Mouse (Mus musculus) heart, embryonic 13.5 days (tissue): ENCODE measurements at regions not wholly inside any gene's neighbourhood (a gene's known extent, or its start where the extent isn't known, plus 50 kb on each side); places are given as distances from the start of the nearest gene placed in this dataset.
A peak's percentile ranks its signal among the peaks of the same experiment; 100 is the strongest.

ENCODE experiments used
- ATAC-seq: fragments of 200-750 bp; cut with Nextera tagmentation; 2 replicates; pipeline ENCODE4 v1.8.0; 2017; ENCODE audit warnings: moderate TSS enrichment; ENCODE audit not compliant: insufficient number of reproducible peaks, low FRiP score, low TSS enrichment; ENCODE audit errors: extremely low read depth
- H3K27ac ChIP-seq: fragments of 300-500 bp; sonication (generic); replicated peaks from 2 replicates; pipeline ENCODE4 v1.5.1; 2015; ENCODE audit warnings: moderate library complexity, mild to moderate bottlenecking, inconsistent platforms
- H3K27me3 ChIP-seq: fragments of 300-500 bp; sonication (generic); replicated peaks from 2 replicates; pipeline ENCODE4 v1.6.1; 2015; ENCODE audit warnings: mild to moderate bottlenecking, inconsistent platforms
- H3K36me3 ChIP-seq: fragments of 300-500 bp; sonication (generic); 2 replicates; pipeline ENCODE4 v1.6.1; 2015; ENCODE audit warnings: mild to moderate bottlenecking, inconsistent platforms
- H3K4me1 ChIP-seq: fragments of 300-500 bp; sonication (generic); 2 replicates; pipeline ENCODE4 v1.6.1; 2015; ENCODE audit warnings: inconsistent platforms
- H3K4me2 ChIP-seq: fragments of 300-500 bp; sonication (generic); 2 replicates; pipeline ENCODE4 v1.6.1; 2015; ENCODE audit warnings: inconsistent platforms, mild to moderate bottlenecking, moderate library complexity
- H3K4me3 ChIP-seq: fragments of 300-500 bp; sonication (generic); 2 replicates; pipeline ENCODE4 v1.5.1; 2015; ENCODE audit warnings: moderate library complexity, mild to moderate bottlenecking, inconsistent platforms
- H3K9ac ChIP-seq: fragments of 300-500 bp; sonication (generic); 2 replicates; pipeline ENCODE4 v1.6.1; 2015; ENCODE audit warnings: inconsistent platforms, mild to moderate bottlenecking, moderate library complexity
- H3K9me3 ChIP-seq: fragments of 300-500 bp; sonication (generic); 2 replicates; pipeline ENCODE4 v1.6.1; 2016; ENCODE audit warnings: inconsistent platforms
- WGBS: fragments of 180-500 bp; shearing (Covaris S2); methylation state at CpG from one replicate; pipeline ENCODE4 v1.1.7; 2015; ENCODE audit warnings: mixed read lengths; 5-methylcytosine and 5-hydroxymethylcytosine counted together

- Histone ChIP-seq H3K4me1 (no peaks in the 10 kb centered on the region), H3K9me3 (no peaks in the 10 kb centered on the region), H3K27me3 (no peaks in the 10 kb centered on the region), H3K27ac (no peak overlapping the region), H3K4me2 (no peak overlapping the region), H3K4me3 (no peak overlapping the region), H3K9ac (no peak overlapping the region), H3K36me3 (no peaks in the 10 kb centered on the region)
- no peak for ATAC-seq
- 69% methylated on average over 5 of the region's 5 CpGs for WGBS
These were observed 527.9 kb downstream of the Tm4sf1 start for GRCm38 (mm10) chr3:56773920-56774319.

GRCm38 (mm10) chr3:56770225-56770624, 531.6 kb downstream of the Tm4sf1 start:
- H3K4me3 ChIP-seq, result no peak overlapping the region
- H3K9me3 ChIP-seq, result no peaks in the 10 kb centered on the region
- H3K4me2 ChIP-seq, result no peak overlapping the region
- H3K4me1 ChIP-seq, result no peaks in the 10 kb centered on the region
- 79% methylated on average over 2 of the region's 2 CpGs for WGBS
- H3K27me3 ChIP-seq, result no peaks in the 10 kb centered on the region
- no peak overlapping the region for H3K27ac ChIP-seq
- H3K9ac ChIP-seq, result no peak overlapping the region
- no peaks in the 10 kb centered on the region for H3K36me3 ChIP-seq
- no peak for ATAC-seq

- ATAC-seq, result no peak
- H3K4me2 ChIP-seq, result no peak overlapping the region
These were observed 534.7 kb downstream of the Tm4sf1 start for GRCm38 (mm10) chr3:56767133-56767532.

GRCm38 (mm10) chr3:56764336-56764735, 537.5 kb downstream of the Tm4sf1 start:
- Histone ChIP-seq H3K4me3 (no peak overlapping the region), H3K9me3 (no peaks in the 10 kb centered on the region), H3K9ac (no peak overlapping the region), H3K4me1 (no peaks in the 10 kb centered on the region), H3K27me3 (no peaks in the 10 kb centered on the region), H3K27ac (no peak overlapping the region), H3K4me2 (no peak overlapping the region), H3K36me3 (no peaks in the 10 kb centered on the region)
- no peak for ATAC-seq
- WGBS, result 77% methylated on average over 3 of the region's 3 CpGs

More at GRCm38 (mm10) chr3:56767133-56767532, 534.7 kb downstream of the Tm4sf1 start:
- Histone ChIP-seq H3K27me3 (no peaks in the 10 kb centered on the region), H3K9me3 (no peaks in the 10 kb centered on the region), H3K9ac (no peak overlapping the region), H3K27ac (no peak overlapping the region), H3K36me3 (no peaks in the 10 kb centered on the region), H3K4me3 (no peak overlapping the region), H3K4me1 (no peaks in the 10 kb centered on the region)
- WGBS, result 74% methylated on average over 3 of the region's 3 CpGs

GRCm38 (mm10) chr3:56763896-56764295, 537.9 kb downstream of the Tm4sf1 start:
- Histone ChIP-seq H3K9ac (no peak overlapping the region), H3K36me3 (no peaks in the 10 kb centered on the region), H3K27me3 (no peaks in the 10 kb centered on the region), H3K27ac (no peak overlapping the region), H3K4me2 (no peak overlapping the region), H3K9me3 (no peaks in the 10 kb centered on the region), H3K4me3 (no peak overlapping the region), H3K4me1 (no peaks in the 10 kb centered on the region)
- 79% methylated on average over 6 of the region's 6 CpGs for WGBS
- ATAC-seq, result no peak

GRCm38 (mm10) chr3:56753654-56754053, 548.1 kb downstream of the Tm4sf1 start:
- WGBS, result 4% methylated on average over 3 of the region's 3 CpGs
- ATAC-seq, result peak; percentile 37; the same call in 1 of the 2 replicates
- H3K27ac ChIP-seq, result peak overlapping the region; percentile 66

GRCm38 (mm10) chr3:56751926-56752325, 549.9 kb downstream of the Tm4sf1 start:
- no peak overlapping the region for H3K4me2 ChIP-seq
- peaks cover 23% of the 10 kb centered on the region for H3K4me1 ChIP-seq
- WGBS, result 80% methylated on average over 1 of the region's 1 CpGs
- H3K9me3 ChIP-seq, result no peaks in the 10 kb centered on the region
- no peak for ATAC-seq
- H3K9ac ChIP-seq, result no peak overlapping the region
- H3K27me3 ChIP-seq, result no peaks in the 10 kb centered on the region
- H3K36me3 ChIP-seq, result no peaks in the 10 kb centered on the region
- H3K27ac ChIP-seq, result no peak overlapping the region
- no peak overlapping the region for H3K4me3 ChIP-seq

More at GRCm38 (mm10) chr3:56753654-56754053, 548.1 kb downstream of the Tm4sf1 start:
- no peak overlapping the region for H3K4me2 ChIP-seq
- H3K36me3 ChIP-seq, result no peaks in the 10 kb centered on the region
- H3K4me1 ChIP-seq, result peaks cover 23% of the 10 kb centered on the region
- no peak overlapping the region for H3K4me3 ChIP-seq
- no peak overlapping the region for H3K9ac ChIP-seq
- H3K9me3 ChIP-seq, result no peaks in the 10 kb centered on the region
- H3K27me3 ChIP-seq, result no peaks in the 10 kb centered on the region

GRCm38 (mm10) chr3:56740902-56741301, 557.4 kb upstream of the Nbea start:
- ATAC-seq, result no peak
- Histone ChIP-seq H3K27me3 (no peaks in the 10 kb centered on the region), H3K4me2 (no peak overlapping the region), H3K9ac (no peak overlapping the region), H3K9me3 (no peaks in the 10 kb centered on the region), H3K36me3 (no peaks in the 10 kb centered on the region), H3K27ac (no peak overlapping the region), H3K4me3 (no peak overlapping the region), H3K4me1 (no peaks in the 10 kb centered on the region)

GRCm38 (mm10) chr3:56739451-56739850, 556.0 kb upstream of the Nbea start:
- ATAC-seq, result no peak
- Histone ChIP-seq H3K27ac (no peak overlapping the region), H3K36me3 (no peaks in the 10 kb centered on the region), H3K4me2 (no peak overlapping the region), H3K27me3 (no peaks in the 10 kb centered on the region), H3K9me3 (no peaks in the 10 kb centered on the region), H3K4me3 (no peak overlapping the region), H3K4me1 (no peaks in the 10 kb centered on the region), H3K9ac (no peak overlapping the region)
- 73% methylated on average over 3 of the region's 3 CpGs for WGBS

GRCm38 (mm10) chr3:56730849-56731248, 547.3 kb upstream of the Nbea start:
- Histone ChIP-seq H3K9ac (no peak overlapping the region), H3K4me1 (no peaks in the 10 kb centered on the region), H3K27ac (no peak overlapping the region), H3K36me3 (no peaks in the 10 kb centered on the region), H3K9me3 (no peaks in the 10 kb centered on the region), H3K4me2 (no peak overlapping the region), H3K27me3 (no peaks in the 10 kb centered on the region), H3K4me3 (no peak overlapping the region)
- 60% methylated on average over 3 of the region's 3 CpGs for WGBS
- no peak for ATAC-seq

GRCm38 (mm10) chr3:56724991-56725390, 541.5 kb upstream of the Nbea start:
- Histone ChIP-seq H3K4me2 (no peak overlapping the region), H3K27me3 (no peaks in the 10 kb centered on the region), H3K4me3 (no peak overlapping the region), H3K9me3 (no peaks in the 10 kb centered on the region), H3K4me1 (no peaks in the 10 kb centered on the region), H3K27ac (no peak overlapping the region), H3K36me3 (no peaks in the 10 kb centered on the region), H3K9ac (no peak overlapping the region)
- ATAC-seq, result no peak

GRCm38 (mm10) chr3:56708260-56708659, 524.8 kb upstream of the Nbea start:
- ATAC-seq, result no peak

More at GRCm38 (mm10) chr3:56708260-56708659, 524.8 kb upstream of the Nbea start:
- Histone ChIP-seq H3K27me3 (no peaks in the 10 kb centered on the region), H3K27ac (no peak overlapping the region), H3K9ac (no peak overlapping the region), H3K36me3 (no peaks in the 10 kb centered on the region), H3K4me2 (no peak overlapping the region), H3K4me1 (no peaks in the 10 kb centered on the region), H3K4me3 (no peak overlapping the region), H3K9me3 (no peaks in the 10 kb centered on the region)
- 83% methylated on average over 1 of the region's 1 CpGs for WGBS
